Mouse (Mus musculus): ENCODE measurements around the gene Ddx23.

Gene Ddx23

DNA sequence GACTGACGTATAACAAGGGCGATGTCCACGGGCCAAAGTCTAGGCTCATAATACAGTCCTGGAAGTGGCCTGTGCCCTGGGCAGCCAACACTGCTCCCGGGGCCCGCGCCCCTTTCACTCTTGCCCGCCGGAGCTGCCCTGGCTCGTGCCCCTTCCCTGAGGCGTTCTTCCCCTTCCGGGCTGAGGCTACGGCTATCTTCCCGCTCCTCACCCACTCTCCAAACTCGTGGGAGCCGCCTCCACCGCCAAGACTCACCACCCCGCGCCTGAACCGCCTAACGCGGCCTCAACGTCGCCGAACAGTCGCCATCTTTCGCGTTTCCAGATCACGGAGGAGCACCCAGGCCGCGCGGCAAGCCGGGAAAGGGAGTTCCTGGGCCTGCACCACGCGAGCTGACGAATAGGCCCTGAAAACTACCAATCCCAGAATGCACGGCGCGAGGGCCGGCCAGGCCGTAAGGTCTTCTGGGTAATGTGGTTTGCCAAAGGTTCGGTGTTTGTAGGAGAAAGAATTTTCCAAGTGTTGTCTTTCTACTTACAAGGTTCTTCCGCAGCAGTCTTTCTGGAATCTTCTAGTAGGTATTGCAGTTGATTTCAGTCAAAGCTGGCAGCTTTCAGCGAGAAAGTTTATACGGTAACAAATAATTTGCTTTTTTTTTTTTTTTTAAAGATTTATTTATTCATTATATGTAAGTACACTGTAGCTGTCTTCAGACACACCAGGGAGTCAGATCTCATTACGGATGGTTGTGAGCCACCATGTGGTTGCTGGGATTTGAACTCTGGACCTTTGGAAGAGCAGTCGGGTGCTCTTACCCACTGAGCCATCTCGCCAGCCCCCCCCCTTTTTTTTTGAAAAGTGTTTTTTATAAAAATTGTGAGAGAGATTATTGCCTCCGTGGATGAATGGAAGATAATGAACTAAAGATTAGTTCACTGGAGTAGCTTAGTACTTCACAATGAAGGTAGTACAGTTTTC, at the start of gene Ddx23:
Ddx23 (minus strand) TSS at position 328 of the 979 bp plus-strand sequence.
- peak; percentile 94 to 95 for DNase-seq (ENCODE audit: low spot score in 2 of 2)

DNA sequence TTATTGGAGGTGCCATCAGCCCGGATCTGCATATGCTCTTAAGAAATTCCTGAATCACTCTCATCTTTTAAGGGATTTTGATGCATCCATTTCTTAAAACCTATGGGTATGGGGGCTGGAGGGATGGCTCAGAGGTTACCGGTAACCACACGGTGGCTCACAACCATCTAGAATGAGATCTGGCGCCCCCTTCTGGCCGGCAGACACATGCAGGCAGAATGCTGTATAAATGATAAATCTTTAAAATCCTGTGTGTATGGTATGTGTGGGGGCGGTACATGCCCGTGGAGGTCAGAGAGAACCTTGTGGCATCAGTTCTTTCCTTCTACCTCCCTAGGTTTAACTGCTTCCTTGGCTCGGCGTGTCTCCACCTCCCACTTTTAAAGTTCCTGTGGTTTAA, 47.7 kb upstream of the Ddx23 start:
- peak in 1 of 2 experiments; percentile 22 for DNase-seq (ENCODE audit: low spot score in 2 of 2)

DNA sequence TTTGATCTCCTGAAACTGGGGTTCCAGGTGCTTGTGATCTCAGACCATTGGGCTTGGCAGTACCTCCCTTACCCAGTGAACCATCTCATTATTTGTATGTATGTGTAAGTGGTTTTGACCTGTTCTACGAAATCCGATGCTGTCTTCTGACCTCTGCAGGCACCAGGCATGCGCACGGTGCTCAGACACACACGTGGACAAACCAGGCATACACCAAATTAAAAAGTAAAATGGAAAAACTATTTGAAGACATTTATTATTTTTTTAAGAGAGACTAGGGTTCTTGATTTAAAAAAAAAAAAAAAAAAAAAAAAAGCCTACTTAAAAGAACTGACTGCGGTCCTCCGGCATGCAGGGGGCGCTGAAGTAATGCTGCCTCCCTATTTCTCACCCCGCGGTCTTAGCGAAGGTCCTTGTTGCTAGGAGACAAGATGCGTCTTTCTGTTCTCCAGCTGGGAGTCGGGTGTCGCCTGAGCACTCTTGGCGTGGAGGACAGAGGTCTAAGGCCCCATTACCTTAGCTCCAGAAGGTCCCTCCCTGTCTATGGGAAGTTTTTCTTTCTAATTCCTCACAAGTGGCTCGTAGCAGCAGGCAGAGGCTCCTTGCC, 45.2 kb upstream of the Ddx23 start, which contains the start of gene Ccdc65:
Ccdc65 (plus strand) TSS at position 442 of the 607 bp plus-strand sequence.
- peak; percentile 82 to 83 for DNase-seq (ENCODE audit: low spot score in 2 of 2)

DNA sequence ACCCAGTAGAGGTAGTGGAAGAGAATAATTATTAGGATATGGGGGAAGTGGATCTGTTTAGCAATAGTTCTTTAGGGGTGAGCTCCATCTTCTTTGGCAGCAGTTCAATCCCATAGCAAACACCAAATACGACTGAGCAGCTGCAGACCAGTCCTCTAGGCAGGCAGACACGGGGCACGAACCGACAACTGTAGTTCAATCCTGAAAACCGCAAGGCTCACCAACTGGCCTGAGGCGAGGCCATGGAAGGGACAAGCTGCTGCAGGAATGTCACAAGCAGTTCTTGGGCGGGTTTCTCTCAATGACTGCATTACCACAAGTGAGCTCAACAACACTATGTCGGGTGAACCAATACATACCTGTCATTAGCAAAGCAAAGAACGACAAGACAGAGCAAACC, 41.6 kb upstream of the Ddx23 start:
- DNase-seq (ENCODE audit: low spot score in 2 of 2), result no peak

DNA sequence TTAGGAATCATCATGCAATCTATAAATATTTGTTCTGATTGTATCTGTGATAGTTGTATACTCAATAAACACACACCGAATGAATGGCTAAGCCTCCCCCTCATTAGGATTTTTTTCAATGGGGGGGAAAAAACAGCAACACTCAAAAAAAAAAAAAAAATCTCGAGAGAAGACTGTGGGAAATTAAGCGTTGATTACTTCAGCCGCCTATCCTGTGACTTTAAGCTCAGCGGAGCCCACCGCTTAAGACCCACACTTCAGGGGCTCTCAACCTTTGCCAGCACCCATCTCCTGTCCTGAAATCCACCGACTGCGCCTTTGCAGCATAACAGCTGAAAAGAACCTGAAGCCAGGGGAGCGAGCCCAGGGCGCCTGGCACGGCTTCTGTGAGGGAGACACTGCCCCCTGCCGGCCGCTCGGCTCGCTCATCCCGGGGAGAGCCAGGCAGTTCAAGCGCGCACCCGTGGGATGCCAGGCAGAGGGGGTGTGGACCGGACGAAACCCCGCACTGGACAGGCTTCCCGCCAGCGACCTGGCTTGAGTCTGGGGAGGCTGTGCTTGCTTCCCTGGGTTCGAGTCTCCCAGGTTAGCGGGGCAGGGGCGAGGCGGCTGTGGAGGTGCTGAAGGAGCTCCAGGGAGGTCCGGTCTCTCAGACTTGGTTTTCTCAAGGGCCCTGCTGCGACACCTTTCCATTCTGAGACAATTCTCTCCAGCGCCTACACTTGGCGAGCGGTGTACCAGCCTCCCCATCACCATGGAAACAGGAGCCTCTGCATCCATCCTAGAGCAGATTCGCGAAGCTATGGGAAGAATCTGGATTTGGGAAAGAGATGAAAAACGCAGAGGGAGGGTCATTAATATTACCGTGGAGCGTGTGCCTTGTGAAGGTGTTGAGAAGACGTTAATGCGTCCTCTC, 36.8 kb upstream of the Ddx23 start:
- DNase-seq (ENCODE audit: low spot score in 2 of 2), result peak; percentile 73 to 79

DNA sequence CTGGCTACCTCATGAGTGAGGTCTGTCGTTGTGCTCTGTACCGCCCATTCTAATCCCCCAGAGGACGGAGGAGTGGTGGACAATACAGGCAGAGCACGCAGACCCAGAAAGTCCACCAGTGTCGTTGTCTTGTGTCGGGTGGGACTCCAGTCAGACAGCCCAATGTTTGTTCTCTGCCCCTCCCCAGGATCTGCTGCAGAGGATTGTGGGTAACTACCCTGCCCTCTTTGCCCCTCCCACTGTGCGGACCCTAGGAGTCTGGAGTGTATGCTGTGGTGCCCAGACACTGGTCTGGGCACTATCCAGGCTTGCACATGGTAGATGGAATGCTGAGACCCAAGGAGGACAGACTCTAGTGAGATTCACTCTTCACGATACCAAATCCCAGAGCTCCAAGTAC, 33.5 kb upstream of the Ddx23 start:
- DNase-seq (ENCODE audit: low spot score in 2 of 2), result no peak

DNA sequence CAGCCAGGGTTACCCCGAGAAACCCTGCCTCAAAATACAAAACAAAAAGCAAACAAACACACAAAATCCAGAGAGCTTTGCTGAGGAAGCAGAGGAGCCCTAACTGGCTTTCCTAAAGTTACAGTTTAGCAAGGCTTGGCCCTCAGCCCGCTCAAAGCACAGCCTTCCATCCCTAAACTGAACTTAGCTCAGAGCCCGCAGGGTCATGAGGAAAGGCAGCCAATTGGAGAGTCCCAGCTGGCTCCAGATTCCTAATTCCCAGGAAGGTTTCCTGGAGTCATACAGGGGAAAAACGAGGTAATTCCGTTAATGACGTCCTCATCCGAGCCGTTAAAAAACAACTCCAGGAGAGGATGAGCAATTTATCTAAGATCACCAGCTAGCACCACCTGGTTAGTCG, 33.0 kb upstream of the Ddx23 start:
- DNase-seq (ENCODE audit: low spot score in 2 of 2), result peak; percentile 41 to 48

DNA sequence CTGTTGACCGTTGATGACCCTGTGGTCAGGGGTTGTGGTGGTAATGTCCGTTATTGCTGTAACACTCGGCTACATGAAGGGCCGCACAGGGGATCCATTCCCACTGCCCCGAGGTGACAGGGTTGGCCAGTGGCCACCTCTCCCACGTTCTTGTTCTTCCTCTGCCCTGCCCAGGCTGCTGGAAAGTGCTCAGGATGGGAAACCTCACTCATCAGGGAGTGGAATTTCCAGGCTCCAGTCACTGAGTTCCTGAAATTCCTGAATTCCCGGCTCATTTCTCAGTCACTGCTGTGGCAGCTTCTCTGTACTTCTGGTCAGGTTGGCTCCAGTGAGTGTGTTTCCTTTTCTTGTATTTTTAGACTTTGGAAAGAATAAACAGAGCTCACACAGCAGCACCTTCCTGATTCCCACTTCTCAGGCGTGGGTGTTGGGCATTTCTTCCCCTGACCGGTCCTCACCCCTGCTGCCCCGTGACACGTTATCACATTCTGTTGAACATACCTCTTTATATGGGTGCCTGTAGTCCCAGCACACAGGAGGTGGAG, 29.5 kb upstream of the Ddx23 start:
- DNase-seq (ENCODE audit: low spot score in 2 of 2), result peak; percentile 44 to 76

DNA sequence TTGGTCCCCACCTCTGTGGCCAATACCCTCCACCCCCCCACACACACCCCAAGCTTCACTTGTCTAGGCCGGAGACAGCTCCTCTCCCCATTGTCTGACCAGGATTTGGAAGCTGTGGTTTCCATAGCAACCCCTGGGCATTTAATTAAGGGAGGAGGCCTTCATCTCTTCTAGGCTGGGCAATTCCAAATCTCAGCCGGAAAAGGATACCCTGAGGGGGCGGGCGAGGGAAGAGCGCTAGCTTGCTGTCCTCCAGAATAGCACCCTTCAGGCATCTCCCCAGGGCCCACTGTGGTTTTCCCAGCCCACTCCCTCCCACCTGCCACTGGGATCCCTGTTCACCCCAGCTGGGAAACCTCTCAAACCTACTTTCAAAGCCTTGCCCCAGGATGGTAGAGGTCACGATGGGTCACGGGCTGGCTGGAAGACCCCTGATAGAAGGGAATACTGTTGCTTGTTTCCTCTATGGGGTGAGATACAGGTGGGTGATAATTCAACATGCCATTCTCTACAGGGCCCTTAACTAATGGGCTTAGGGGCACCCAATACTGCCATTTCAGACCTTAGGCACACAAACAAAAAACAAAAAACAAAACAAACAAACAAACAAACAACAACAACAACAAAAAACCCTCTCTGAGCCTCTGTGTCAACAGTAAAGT, 28.9 kb upstream of the Ddx23 start:
- DNase-seq (ENCODE audit: low spot score in 2 of 2), result no peak

DNA sequence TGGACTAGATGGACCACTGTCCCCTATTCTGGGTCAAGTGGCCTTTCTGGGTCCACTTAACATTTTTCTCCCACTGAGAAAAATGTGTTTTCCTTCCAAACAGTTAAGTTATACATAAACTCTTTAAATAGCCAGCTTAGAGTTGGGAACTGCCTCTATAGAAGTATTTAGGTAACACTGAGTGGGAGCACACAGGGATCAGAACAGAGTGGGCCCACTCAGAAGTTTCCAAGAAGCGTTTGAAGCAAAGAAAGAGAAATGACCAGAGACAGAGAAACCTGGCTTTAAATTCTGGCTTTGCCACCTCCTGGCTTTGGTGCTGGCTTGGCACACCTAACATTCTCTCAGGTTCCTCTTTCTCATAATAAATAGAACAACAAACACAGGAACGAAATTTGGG, 27.0 kb upstream of the Ddx23 start:
- DNase-seq (ENCODE audit: low spot score in 2 of 2), result no peak

DNA sequence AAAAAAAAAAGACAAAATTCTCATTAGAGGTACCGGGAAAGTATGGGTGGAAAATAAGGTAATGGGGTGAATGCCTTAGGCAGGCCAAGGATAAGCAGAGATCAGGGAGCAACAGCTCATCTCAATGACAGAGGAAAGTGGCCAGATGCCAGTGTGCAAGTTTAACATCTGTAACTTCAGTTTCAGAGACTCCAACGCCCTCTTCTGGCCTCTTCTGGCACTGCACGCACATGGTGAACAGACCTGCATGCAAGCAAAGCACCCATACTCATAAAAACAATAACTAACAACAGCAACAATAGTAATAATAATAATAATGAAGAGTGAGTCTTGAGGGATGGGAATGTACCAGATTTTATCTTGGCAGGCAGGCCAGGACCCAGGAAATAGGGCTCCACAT, 23.2 kb upstream of the Ddx23 start:
- DNase-seq (ENCODE audit: low spot score in 2 of 2), result no peak

DNA sequence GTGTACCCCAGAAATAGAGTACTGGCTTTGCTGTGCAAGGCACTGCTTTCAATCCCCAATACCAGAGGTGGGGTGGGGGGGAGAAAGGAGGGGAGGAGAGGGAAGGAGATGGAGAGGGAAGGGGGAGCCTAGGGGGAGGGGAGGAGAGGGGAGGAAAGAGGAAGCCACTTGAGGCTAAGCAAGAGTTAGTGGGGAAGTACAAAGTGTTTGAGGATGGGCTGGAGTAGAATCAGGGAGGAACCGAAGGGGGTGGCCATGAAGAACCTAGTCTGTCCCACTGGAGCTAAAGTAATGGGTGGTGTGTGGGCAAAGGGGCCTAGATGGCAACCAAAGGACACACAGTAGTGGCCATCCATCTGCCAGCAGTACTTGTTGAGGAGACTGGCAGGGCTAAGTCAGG, 21.1 kb upstream of the Ddx23 start:
- DNase-seq (ENCODE audit: low spot score in 2 of 2), result no peak

DNA sequence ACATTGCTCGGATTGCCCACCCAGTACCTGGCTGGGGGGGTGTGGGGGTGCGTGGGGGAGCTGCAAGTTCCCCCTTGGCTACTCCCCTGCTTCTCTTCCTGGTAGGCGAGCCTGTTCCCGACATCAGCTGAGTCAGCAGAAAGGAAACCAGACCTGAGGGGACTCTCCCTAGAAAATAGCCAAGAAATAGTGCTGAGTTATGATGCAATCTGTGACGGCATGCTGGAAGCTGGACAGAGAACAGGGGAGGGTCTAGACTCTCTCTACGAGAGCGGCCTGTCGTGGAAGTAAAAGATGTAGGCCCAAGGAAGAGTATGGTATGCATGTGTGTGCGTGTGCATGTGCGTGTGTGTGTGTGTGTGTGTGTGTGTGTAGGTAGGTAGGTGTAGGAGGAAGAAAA, 20.5 kb upstream of the Ddx23 start:
- no peak for DNase-seq (ENCODE audit: low spot score in 2 of 2)

DNA sequence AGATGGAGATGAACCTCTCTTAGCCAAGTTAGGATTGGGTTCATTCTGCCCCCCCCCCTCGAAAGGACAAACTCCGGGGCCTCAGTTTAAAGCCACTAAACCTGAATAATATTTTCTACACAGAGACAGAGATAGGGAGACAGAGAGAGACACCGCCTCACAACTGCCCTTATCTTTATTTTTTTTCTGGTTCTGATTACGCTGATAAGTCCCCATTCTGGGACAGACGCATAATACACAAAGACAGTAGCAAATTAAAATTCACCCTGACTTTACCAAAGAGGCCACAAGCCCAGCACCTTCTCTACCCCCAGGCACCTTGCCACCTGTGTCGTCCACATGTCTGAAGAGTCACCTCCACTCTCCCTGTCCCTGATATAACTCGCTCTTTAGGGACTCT, 18.9 kb upstream of the Ddx23 start:
- DNase-seq (ENCODE audit: low spot score in 2 of 2), result no peak

DNA sequence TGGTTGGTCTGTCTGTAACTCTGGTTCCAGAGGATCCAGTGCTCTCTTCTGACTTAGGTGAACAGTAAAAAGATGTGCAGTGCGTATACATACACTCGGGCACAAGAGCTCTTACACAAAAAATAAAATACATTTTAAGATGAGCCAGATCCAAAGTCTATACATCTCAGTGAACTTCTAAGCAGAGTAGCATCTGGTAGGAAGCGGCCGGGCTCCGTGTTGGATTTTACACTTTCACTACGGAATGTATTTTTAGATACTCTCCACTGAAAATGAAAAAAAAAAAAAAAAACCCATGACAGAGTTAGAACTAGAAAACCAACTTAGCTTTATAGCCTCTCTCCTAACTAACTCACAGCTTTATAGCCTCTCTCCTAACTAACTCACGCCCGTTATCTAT, 18.0 kb upstream of the Ddx23 start:
- no peak for DNase-seq (ENCODE audit: low spot score in 2 of 2)

DNA sequence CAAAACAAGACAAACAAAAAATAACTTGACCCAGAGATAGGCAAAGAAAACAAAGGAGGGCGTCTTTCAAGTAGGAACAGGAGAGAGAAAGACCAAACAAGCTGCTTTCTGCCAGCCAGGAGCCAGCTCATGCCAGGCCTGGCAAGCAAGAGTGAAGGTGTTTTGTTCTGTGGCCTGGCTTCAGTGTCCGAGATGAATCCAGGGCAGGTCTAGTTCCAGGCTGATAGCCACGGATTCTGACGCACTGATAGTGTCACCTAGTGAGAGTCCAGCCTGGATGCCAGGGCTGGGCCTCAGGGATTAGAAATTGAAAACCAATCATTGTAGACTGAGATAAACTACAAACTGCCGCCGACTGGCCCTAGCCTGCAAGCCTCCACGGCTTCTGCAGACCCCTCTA, 15.3 kb upstream of the Ddx23 start:
- DNase-seq (ENCODE audit: low spot score in 2 of 2), result no peak

DNA sequence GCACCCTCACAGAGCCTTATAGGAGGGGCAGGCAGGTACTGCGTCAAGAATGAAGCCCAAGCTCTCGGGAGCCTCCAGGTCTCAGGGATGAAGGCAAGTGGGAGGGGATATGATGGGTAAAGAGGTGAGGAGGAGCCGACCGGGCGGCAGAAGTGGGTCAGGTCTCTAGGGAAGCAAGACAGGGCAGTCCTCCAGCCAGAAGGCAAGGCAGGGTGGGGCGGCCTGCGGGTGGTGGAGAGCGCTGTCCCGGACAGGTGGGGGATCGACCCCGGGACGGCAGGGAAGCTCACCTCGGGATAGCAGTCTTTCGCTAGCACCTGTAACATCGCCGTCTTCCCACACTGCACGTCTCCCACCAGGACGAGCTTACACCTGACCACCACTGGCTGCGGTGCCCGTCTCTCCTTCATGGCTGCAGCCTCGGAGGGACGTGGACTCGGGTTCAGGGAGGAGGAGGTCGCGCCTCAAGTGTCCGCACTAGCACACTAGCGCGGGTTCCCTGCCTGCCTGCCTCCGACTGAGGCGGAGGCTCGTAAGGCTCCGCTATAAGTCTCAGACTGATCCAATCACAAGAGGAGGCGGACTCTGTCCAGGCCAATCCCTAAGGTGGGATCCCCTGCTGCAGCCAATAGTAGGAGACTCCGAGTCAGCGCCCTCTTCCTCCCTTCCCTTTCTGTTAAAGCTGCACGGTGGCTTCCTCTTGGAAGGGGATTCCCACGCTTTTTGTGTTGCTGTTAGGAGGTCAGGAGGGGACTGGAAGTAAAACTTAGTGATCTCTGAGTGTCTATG, 14.4 kb upstream of the Ddx23 start, which contains the start of gene Rnd1:
Rnd1 (minus strand) TSS at position 522 of the 789 bp plus-strand sequence.
- DNase-seq (ENCODE audit: low spot score in 2 of 2), result peak; percentile 88 to 94

DNA sequence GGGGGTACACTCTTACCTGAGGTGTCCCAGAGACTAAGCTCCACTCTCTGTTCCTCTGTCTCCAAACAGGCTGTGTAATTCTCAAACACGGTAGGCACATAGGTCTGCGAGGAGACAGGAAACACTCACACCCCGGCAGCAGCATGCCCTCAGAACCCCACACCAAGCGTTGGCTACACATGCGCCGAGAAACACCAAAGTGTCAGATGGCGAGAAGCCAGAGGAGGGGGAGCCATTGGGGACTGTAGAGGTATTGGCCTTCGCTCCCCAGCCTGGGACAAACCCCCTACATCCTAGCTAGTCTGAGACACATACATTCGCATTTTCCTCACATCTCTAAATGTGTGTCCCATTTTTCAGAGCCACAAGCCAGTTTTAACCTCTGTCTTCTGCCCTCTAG, 13.8 kb upstream of the Ddx23 start:
- DNase-seq (ENCODE audit: low spot score in 2 of 2), result peak in 1 of 2 experiments; percentile 12

DNA sequence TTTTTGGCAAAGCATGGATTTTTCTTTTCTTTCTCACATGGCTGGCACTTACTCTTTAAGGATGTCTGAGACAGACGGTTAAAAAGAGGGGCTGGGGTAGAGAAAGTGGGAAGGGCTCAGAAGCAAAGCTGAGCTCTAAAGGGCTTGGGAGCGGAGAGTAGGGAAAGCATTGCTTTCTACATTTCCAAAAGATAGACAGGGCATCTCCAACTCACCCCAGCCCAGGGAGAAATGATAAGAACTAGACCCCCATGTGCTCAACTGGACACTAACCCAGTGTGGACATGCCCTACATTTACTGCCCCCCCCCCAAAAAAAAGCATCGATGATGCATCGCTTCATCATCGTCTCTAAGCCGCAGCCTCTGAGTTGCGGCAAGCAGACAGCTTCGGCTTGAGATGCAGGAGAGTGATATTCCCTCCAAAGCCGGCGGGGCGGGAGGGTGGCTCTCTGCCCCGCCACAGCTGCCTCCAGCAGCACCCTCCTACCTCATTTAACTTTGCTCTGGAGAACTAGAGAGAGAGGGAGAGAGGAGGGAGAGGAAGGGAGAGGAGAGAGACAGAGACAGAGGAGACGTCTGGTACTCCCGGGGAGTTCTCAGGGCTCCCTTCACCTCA, 13.0 kb upstream of the Ddx23 start:
- DNase-seq (ENCODE audit: low spot score in 2 of 2), result no peak
